Mouse (Mus musculus) A20 (cell line): ENCODE results near the gene Dmd.

Source experiments
- DNase-seq: peaks from one replicate; pipeline ENCODE4 v3.0.0-alpha.2; 2011; ENCODE audit warnings: low read depth, low spot score

Gene Dmd

DNA sequence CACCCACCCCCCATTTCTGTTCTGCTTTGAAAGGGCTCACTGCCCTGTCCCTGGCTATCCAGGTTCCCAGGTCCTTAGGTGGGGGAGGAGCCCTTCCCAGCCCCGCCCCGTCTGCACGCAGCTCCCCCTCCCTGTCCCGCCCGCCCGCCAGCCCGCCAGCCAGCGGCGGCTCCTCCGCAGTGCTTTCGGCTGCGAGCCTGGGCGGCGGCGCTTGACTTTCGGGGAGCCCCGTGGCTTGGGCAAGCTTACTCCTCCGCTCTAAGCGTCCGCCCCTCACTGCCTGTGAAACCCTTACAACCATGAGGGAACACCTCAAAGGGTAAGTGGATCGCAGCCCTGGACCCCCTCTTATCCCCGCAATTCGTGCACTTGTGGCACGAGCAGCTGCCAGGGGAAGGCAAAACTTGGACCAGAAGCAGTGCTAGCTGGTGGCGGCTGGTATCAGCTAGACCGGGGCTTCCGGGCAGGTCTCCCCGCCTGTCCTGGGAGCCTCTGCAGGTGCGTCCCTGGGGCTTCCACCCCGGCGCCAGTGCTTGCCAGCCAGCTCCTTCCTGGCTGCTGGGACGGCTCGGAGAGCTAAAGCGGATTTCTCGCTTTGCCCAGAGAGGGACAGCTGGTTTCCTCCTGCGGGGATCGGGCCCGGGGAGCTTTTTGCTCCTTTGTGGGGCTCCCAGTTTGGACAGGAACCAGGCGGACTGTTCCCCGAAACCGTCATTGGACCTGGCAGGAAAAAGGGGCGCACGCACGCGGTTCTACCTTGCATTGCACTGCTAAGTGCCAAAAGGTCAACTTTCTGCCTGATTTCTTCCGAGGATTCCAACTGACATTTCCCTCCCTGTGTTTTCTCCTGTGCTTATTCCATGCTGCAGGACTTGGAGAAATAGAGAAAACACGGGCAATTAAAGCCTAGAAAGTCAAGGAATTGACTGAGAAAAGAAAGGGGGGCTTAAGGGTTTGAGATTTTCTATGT lies 2099.8 kb downstream of the Dmd start:
- DNase-seq = no peak

GRCm38 (mm10) chrX:85049593-85049992 lies 2100.9 kb downstream of the Dmd start:
- no peak for DNase-seq

- DNase-seq = no peak
Measured at GRCm38 (mm10) chrX:85073602-85074001, 2124.9 kb downstream of the Dmd start.

DNA sequence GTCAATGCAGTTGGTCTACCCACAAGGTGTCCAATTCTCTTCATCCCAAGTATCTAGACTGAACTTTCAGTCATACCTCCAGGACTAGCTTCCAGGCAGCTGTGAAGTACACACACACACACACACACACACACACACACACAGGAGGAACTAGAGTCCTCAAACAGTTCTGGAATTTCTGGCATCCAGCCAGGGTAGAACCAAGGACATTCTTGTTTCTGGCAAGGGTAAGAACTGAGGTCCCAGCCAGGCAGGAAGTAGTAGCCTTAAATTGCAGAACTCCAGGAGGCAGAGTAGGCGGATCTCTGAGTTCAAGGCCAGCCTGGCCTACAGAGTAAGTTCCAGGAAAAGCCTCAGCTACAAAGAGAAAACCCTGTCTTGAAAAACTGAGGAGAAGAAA lies 2128.2 kb downstream of the Dmd start:
- no peak for DNase-seq

GRCm38 (mm10) chrX:85077605-85078004 lies 2128.9 kb downstream of the Dmd start:
- no peak for DNase-seq

DNA sequence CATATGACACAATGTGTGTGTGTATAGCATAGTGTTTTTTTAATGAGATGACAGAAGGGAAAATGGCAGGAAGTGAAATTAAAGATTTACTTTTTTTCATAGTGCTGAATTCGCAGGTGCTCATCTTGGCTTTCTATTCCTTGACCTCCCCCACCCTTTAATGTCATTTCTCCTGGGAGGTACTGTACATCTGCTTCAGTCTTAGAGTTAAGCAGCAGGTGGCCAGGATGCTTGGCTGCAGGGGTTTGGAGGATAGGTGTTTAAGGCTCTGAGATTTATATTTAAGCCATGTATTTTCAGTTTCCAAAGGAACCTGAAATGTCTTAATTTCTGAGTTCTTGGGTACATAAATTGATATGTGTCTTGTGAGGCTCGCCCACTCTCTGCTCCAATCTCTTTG lies 2130.5 kb downstream of the Dmd start:
- peak; percentile 25 for DNase-seq

DNA sequence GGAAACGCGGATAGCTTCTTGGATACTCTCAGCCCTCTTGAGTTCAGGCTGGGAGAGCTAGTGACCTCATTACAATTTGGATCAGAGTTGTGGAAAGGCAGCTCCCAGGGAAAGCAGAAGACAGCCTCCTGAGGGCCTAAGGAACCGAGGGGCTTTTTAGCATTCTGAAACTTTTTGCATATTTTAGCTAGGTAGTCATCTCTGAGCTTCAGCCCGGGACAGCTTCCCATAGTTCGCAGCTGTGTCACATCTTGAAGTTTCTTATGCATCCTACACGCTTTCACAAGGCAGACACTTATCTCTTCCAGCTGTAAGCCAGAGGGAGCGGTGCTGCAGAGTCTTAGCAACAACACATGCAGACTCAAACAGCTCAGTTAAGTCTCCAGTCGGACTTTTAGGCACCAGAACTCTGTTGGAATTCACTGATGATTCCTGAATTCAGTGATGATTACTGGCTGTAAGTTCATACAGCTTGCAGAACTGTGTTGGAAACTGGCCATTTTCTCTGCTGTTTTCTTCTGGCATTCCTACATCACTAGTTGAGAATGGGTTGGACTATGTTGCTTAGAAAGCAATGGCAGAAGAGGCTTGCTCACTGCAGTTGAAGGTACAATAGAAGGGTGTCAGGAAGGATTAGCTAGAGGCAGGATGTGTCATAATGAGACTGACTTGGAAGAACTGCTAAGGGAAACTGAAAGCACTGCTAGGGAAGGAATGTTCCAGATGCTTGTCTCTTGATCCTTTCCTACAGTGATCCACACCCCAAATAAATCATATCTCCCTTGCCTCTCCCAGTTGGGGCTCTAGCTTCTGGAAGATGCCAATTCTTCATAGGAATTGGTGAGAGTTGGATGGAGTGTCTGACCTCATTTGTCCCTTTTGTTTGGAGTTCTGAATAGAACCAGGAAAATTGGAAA lies 2135.8 kb downstream of the Dmd start:
- no peak for DNase-seq

DNA sequence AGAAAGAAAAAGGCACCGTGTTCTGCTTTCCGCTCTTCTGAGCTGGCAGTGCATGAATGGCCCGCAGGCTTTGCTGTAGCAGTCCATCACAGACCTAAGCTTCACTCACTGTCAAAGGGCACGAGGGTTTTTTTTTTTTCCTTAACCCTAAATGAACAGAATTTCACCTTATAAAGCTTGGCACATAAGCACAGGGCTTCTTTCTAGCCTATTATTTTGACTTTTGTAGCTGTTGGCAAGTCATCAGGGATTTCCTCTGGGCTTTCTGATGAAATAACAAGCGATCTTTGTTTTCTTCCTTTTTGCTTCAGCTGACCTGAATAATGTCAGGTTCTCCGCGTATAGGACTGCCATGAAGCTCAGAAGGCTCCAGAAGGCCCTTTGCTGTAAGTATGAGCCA lies 2140.8 kb downstream of the Dmd start:
- DNase-seq = no peak

DNA sequence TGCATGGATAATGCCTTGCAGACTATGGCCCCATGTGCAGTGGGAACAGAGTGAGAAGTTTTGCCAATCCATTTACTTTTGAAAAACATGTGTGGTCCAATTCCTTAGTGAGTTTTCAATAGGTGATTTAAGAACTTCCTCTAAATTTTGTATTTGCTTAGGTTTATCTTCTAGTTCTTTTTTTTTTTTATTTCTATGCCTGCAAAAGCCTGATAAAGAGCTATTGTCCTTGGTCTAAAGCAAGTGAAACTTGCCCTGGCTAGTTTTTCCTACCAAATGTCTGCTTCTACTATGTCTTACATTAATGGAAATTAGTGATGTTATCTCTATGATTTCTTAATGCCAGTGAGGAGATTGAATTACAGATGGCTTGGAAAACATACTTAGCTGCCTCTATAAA lies 2144.7 kb downstream of the Dmd start:
- DNase-seq = no peak

GRCm38 (mm10) chrX:85098691-85099090 lies 2150.0 kb downstream of the Dmd start:
- DNase-seq = no peak

DNA sequence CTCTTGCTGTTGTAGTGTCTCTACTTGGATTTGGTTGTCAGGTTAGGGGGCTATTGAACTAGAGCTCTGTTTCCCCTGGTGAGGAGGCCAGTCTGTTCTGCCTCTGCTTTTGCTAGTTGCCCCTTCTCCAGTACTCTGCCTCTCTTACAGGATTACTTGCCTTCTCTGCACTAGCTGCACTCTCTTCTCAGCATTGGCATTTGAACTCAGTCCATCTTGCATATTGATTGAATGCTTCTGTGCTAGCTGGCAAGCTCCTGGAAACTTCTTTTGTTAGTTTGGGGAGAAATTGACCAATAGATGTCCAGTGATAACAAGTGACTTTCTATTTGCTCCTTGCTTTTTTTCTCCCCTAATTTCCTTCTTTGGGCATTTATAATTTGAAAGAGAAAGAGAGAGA lies 2163.7 kb downstream of the Dmd start:
- no peak for DNase-seq

DNA sequence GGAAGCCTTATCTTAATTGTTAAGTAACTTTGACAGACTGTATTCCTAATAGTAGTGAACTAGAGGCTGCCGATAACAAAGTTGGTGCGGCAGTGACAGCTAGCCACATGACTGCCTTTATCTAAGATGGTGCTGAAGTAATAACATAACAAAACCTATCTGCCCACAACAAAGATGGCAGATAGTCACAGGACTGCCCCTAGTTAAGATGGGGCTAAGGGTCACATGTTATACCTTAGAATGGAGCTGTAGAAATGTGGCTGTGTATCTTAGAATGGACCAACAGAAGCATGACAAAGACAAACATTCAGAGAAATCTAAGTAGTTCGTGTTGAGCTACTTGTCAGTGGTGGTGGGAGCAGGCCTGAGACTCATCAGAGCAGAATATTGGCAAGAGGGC lies 2184.0 kb downstream of the Dmd start:
- no peak for DNase-seq

DNA sequence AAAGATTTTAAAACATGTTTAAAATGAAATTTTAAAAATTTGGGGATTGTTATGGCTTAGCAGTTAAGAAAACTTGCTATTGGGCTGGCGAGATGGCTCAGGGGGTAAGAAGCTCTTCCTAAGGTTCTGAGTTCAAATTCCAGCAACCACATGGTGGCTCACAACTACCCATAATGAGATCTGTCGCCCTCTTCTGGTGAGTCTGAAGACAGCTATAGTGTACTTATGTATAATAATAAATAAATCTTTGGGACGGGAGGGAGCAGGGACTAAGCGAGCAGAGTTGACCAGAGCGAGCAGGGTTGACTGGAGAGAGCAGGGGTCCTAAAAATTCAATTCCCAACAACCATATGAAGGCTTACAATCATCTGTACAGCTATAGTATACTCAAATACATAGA lies 2188.6 kb downstream of the Dmd start:
- DNase-seq = peak; percentile 17

GRCm38 (mm10) chrX:85171264-85171663 lies 2222.6 kb downstream of the Dmd start:
- no peak for DNase-seq

DNA sequence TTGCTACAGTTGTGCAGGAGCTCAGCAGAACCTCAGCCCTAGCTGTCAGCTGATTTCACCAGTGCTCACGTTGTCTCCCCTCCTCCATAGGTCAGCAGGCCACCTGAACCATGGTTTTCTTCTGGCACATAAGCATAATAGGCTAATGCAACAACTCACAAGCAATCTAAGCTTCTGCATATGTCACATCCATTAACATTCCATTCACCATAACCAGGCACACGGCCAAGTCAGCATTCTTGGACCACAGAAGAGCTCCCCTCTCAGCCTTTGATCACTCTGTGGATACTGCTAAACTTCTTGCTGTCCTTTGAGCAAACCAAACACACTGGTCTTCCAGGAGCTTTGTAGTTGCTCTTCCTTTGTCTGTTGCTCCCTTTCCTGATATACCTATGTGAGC lies 2238.9 kb downstream of the Dmd start:
- no peak for DNase-seq

GRCm38 (mm10) chrX:85193856-85194255 lies 2245.2 kb downstream of the Dmd start:
- no peak for DNase-seq

DNA sequence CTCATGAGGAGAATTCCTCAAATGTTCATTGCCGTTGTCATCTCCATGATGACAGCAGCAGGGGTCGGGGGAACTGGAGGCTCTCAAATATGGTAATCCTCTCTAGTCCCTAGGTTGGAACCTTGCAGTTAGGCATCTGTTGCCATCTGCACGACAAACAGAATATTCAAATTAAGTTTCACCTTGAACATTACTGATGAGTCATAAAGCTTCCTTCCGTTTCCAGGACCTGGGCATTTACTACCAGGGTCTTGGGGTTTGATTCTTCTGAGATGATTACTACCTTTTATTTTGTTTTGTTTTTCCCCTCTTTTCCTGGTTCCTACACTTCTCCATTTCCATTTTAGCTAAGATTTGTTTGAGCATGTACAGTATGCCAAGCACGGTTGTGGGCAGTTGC lies 2249.0 kb downstream of the Dmd start:
- peak; percentile 13 for DNase-seq

- DNase-seq = no peak
Measured at GRCm38 (mm10) chrX:85199398-85199797, 2250.7 kb downstream of the Dmd start.

GRCm38 (mm10) chrX:85207001-85207400 lies 2258.3 kb downstream of the Dmd start:
- no peak for DNase-seq

DNA sequence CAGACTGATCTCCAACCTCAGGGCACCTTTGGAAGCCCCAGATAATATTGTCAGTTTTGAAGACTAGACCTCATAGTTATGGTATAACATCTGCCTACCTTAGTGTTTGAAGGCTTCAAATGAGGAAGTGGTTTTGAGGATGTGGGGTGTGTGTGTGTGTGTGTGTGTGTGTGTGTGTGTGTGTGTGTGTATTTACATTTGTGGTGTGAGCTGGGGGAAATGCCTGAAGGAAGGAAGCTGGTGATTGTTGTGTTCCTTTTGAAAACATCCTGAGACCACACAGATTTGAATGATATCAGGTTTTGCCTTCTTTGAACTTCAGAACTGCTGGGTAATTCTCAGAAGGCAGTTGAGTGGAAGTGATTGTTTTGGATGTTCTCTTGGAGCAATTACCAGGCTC lies 2278.2 kb downstream of the Dmd start:
- DNase-seq = peak; percentile 55

DNA sequence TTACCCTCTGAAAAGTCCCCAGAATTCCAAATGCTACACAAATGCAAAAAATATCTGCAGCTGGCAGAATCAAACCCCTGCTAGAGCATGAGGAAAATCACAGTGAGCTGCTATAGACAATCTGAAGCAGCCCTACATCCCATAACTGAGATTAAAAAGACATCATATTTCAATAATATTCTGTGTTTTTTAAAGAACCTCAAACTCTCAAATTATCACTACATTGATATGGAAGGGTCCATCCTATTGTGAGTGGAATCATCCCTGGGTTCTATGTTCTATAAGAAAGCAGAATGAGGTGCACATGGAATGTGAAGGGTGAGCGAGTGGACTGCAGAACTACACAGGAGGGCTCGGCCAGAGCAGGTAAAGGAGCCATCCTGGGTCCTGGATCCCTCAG lies 2300.7 kb downstream of the Dmd start, which contains the start of gene Fthl17a:
TSS of gene Fthl17a (plus strand) at position 301 of the 400 bp plus-strand sequence.
- no peak for DNase-seq
